Mouse (Mus musculus): ENCODE measurements at regions not wholly inside any gene's neighbourhood (a gene's known extent, or its start where the extent isn't known, plus 50 kb on each side); places are given as distances from the start of the nearest gene placed in this dataset.

- Histone ChIP-seq H3K36me3 (no peaks in the 10 kb centered on the region), H3K9me3 (no peaks in the 10 kb centered on the region), H3K27ac (no peak overlapping the region), H3K4me3 (no peak overlapping the region), H3K27me3 (ENCODE audit: insufficient read depth, poor library complexity, severe bottlenecking) (no peaks in the 10 kb centered on the region), H3K4me1 (replicated peaks) (no peaks in the 10 kb centered on the region)
- no peak for DNase-seq (ENCODE audit: low spot score)
- WGBS = 89% methylated on average over 14 of the region's 14 CpGs
These were observed 470.9 kb downstream of the Epha4 start for GRCm38 (mm10) chr1:77043749-77044564.

- DNase-seq (ENCODE audit: low spot score) = no peak
- no peaks in the 10 kb centered on the region for H3K4me1 ChIP-seq (replicated peaks)
- 83% methylated on average over 7 of the region's 7 CpGs for WGBS
- no peaks in the 10 kb centered on the region for H3K27me3 ChIP-seq (ENCODE audit: insufficient read depth, poor library complexity, severe bottlenecking)
- H3K9me3 ChIP-seq = no peaks in the 10 kb centered on the region
- H3K4me3 ChIP-seq = no peak overlapping the region
- H3K27ac ChIP-seq = no peak overlapping the region
- no peaks in the 10 kb centered on the region for H3K36me3 ChIP-seq
These were observed 466.0 kb downstream of the Epha4 start for GRCm38 (mm10) chr1:77048720-77049406.

- Histone ChIP-seq H3K9me3 (no peaks in the 10 kb centered on the region), H3K27ac (no peak overlapping the region), H3K27me3 (ENCODE audit: insufficient read depth, poor library complexity, severe bottlenecking) (no peaks in the 10 kb centered on the region), H3K4me3 (no peak overlapping the region), H3K4me1 (replicated peaks) (no peaks in the 10 kb centered on the region), H3K36me3 (no peaks in the 10 kb centered on the region)
- 73% methylated on average over 5 of the region's 5 CpGs for WGBS
- DNase-seq (ENCODE audit: low spot score) = no peak
These were observed 463.6 kb downstream of the Epha4 start for GRCm38 (mm10) chr1:77051239-77051638.

- no peaks in the 10 kb centered on the region for H3K36me3 ChIP-seq
- no peaks in the 10 kb centered on the region for H3K4me1 ChIP-seq (replicated peaks)
- WGBS = 85% methylated on average over 4 of the region's 4 CpGs
- no peaks in the 10 kb centered on the region for H3K27me3 ChIP-seq (ENCODE audit: insufficient read depth, poor library complexity, severe bottlenecking)
- no peak overlapping the region for H3K4me3 ChIP-seq
- no peaks in the 10 kb centered on the region for H3K9me3 ChIP-seq
- DNase-seq (ENCODE audit: low spot score) = no peak
- H3K27ac ChIP-seq = no peak overlapping the region
These were observed 460.9 kb downstream of the Epha4 start for GRCm38 (mm10) chr1:77053837-77054540.

- Histone ChIP-seq H3K9me3 (no peaks in the 10 kb centered on the region), H3K27me3 (ENCODE audit: insufficient read depth, poor library complexity, severe bottlenecking) (no peaks in the 10 kb centered on the region), H3K4me3 (no peak overlapping the region), H3K36me3 (no peaks in the 10 kb centered on the region), H3K4me1 (replicated peaks) (no peaks in the 10 kb centered on the region), H3K27ac (no peak overlapping the region)
- DNase-seq (ENCODE audit: low spot score) = no peak
- WGBS = 85% methylated on average over 3 of the region's 3 CpGs
These were observed 452.4 kb downstream of the Epha4 start for GRCm38 (mm10) chr1:77062468-77062867.

- DNase-seq (ENCODE audit: low spot score) = no peak
- no peaks in the 10 kb centered on the region for H3K36me3 ChIP-seq
- H3K4me1 ChIP-seq (replicated peaks) = peaks cover 8% of the 10 kb centered on the region; the same call in 1 of the 2 replicates
- H3K27ac ChIP-seq = no peak overlapping the region
- no peaks in the 10 kb centered on the region for H3K9me3 ChIP-seq
- H3K4me3 ChIP-seq = no peak overlapping the region
- no peaks in the 10 kb centered on the region for H3K27me3 ChIP-seq (ENCODE audit: insufficient read depth, poor library complexity, severe bottlenecking)
- WGBS = 78% methylated on average over 1 of the region's 1 CpGs
These were observed 441.8 kb downstream of the Epha4 start for GRCm38 (mm10) chr1:77073071-77073470.

GRCm38 (mm10) chr1:77074926-77075885 is 439.7 kb downstream of the Epha4 start:
- 88% methylated on average over 13 of the region's 13 CpGs for WGBS
- Histone ChIP-seq H3K27me3 (ENCODE audit: insufficient read depth, poor library complexity, severe bottlenecking) (no peaks in the 10 kb centered on the region), H3K4me3 (no peak overlapping the region), H3K4me1 (replicated peaks) (peaks cover 8% of the 10 kb centered on the region; the same call in 1 of the 2 replicates), H3K27ac (no peak overlapping the region), H3K36me3 (no peaks in the 10 kb centered on the region), H3K9me3 (no peaks in the 10 kb centered on the region)
- DNase-seq (ENCODE audit: low spot score) = no peak

GRCm38 (mm10) chr1:77080767-77081166 is 434.1 kb downstream of the Epha4 start:
- Histone ChIP-seq H3K4me3 (no peak overlapping the region), H3K9me3 (no peaks in the 10 kb centered on the region), H3K27me3 (ENCODE audit: insufficient read depth, poor library complexity, severe bottlenecking) (no peaks in the 10 kb centered on the region), H3K36me3 (no peaks in the 10 kb centered on the region), H3K4me1 (replicated peaks) (peaks cover 35% of the 10 kb centered on the region), H3K27ac (no peak overlapping the region)
- WGBS = 67% methylated on average over 5 of the region's 5 CpGs
- DNase-seq (ENCODE audit: low spot score) = no peak

- WGBS = 54% methylated on average over 7 of the region's 7 CpGs
- H3K4me3 ChIP-seq = no peak overlapping the region
- H3K4me1 ChIP-seq (replicated peaks) = peaks cover 35% of the 10 kb centered on the region
- no peaks in the 10 kb centered on the region for H3K36me3 ChIP-seq
- H3K27ac ChIP-seq = no peak overlapping the region; the same call in 1 of the 2 replicates
- DNase-seq (ENCODE audit: low spot score) = peak; percentile 35
- H3K9me3 ChIP-seq = no peaks in the 10 kb centered on the region
- no peaks in the 10 kb centered on the region for H3K27me3 ChIP-seq (ENCODE audit: insufficient read depth, poor library complexity, severe bottlenecking)
These were observed 433.2 kb downstream of the Epha4 start for GRCm38 (mm10) chr1:77081660-77082059.

GRCm38 (mm10) chr1:77082410-77082809 is 432.5 kb downstream of the Epha4 start:
- Histone ChIP-seq H3K4me1 (replicated peaks) (peaks cover 35% of the 10 kb centered on the region), H3K9me3 (no peaks in the 10 kb centered on the region), H3K27me3 (ENCODE audit: insufficient read depth, poor library complexity, severe bottlenecking) (no peaks in the 10 kb centered on the region), H3K36me3 (no peaks in the 10 kb centered on the region), H3K4me3 (no peak overlapping the region), H3K27ac (no peak overlapping the region)
- WGBS = 87% methylated on average over 3 of the region's 3 CpGs
- no peak for DNase-seq (ENCODE audit: low spot score)

GRCm38 (mm10) chr1:77093551-77093950 is 421.3 kb downstream of the Epha4 start:
- H3K27me3 ChIP-seq (ENCODE audit: insufficient read depth, poor library complexity, severe bottlenecking) = 0 out of 2 replicates have a peak, but pooled peaks cover 3% of the 10 kb centered on the region
- no peak overlapping the region for H3K4me3 ChIP-seq
- 20% methylated on average over 2 of the region's 2 CpGs for WGBS
- H3K27ac ChIP-seq = no peak overlapping the region
- H3K9me3 ChIP-seq = no peaks in the 10 kb centered on the region
- H3K36me3 ChIP-seq = no peaks in the 10 kb centered on the region
- DNase-seq (ENCODE audit: low spot score) = no peak
- peaks cover 7% of the 10 kb centered on the region; the same call in 1 of the 2 replicates for H3K4me1 ChIP-seq (replicated peaks)

- Histone ChIP-seq H3K27me3 (ENCODE audit: insufficient read depth, poor library complexity, severe bottlenecking) (peaks cover 18% of the 10 kb centered on the region; the same call in 1 of the 2 replicates), H3K27ac (no peak overlapping the region), H3K4me1 (replicated peaks) (peaks cover 8% of the 10 kb centered on the region), H3K36me3 (no peaks in the 10 kb centered on the region), H3K9me3 (no peaks in the 10 kb centered on the region), H3K4me3 (no peak overlapping the region)
- no peak for DNase-seq (ENCODE audit: low spot score)
- WGBS = 45% methylated on average over 12 of the region's 12 CpGs
These were observed 413.1 kb downstream of the Epha4 start for GRCm38 (mm10) chr1:77101726-77102272.
